Mouse (Mus musculus) testis, adult 2 months (tissue): ENCODE measurements around the gene Csrp3.

Source experiments
- CTCF ChIP-seq: fragments of 200-500 bp; IDR thresholded peaks from 2 replicates; pipeline ENCODE4 v1.5.1; 2012; ENCODE audit warnings: low read depth, mild to moderate bottlenecking, inconsistent platforms, low read length, moderate library complexity; ENCODE audit not compliant: control insufficient read depth, insufficient read depth, insufficient replicate concordance
- POLR2A ChIP-seq: fragments of 200-500 bp; IDR thresholded peaks from 2 replicates; pipeline ENCODE4 v1.6.1; 2012; ENCODE audit warnings: low read depth, mild to moderate bottlenecking, inconsistent platforms, low read length, moderate library complexity; ENCODE audit not compliant: control insufficient read depth

- TF ChIP-seq CTCF: no peak
- TF ChIP-seq POLR2A: no peak
Observed at GRCm38 (mm10) chr7:48830395-48830794, 17.4 kb downstream of the Csrp3 start.
